Mouse (Mus musculus): ENCODE results near the gene Rdh16.
"Not testable (repeated sequence)": the region's sequence is repeated elsewhere in the genome, so short reads cannot be mapped to it uniquely, and the experiment has no call there.

Rdh16 gene

GRCm38 (mm10) chr10:127829121-127829520 is 28.2 kb downstream of the Rdh16 start:
- in situ Hi-C loops (cut with MboI, MseI), result no loop called here

DNA sequence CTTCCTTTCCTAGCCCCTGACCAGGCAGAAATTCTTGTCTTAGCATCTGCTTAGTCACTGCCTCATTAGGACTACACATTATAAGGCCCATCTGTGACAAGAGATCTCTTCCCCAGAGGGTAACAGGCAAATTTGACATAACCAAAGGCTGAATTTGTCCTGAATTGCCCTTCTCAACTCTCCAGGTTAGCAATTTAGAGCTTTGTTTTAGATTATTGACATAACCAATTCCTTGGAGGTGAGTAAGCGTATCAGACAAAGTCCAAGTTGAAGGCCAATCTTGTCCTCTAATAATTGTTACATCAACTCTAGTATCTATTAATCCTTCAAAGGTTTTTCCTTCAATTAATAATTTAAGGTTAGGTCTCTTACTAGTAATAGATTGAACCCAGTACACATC is 33.2 kb downstream of the Rdh16 start:
- in situ Hi-C loops (cut with MboI, MseI), result not testable (repeated sequence)

GRCm38 (mm10) chr10:127835292-127835691 is 34.3 kb downstream of the Rdh16 start:
- in situ Hi-C loops (cut with MboI, MseI), result loop anchor here (5.0 kb wide), 1 partner anchor 102 kb away; no protein-coding TSS in a partner anchor

DNA sequence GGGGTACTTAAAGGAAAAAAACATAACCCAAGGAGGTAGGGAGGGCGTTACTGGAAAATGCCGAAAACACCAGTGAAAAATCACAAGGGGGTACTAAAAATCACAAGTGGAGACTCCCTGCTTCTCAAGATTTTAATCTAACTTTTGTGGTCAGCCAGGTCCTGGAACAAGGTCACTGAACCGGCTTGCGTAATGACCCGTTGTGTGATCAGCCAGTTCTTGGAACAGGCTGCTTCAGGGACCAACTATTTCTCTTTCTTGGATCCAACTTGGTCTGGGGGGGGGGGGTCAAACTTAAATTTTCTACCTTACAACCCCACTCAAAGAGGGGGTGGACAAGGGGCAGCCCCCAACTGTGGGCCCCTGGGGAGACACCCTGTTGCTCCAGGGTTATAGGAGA is 36.8 kb downstream of the Rdh16 start:
- in situ Hi-C loops (cut with MboI, MseI), result loop anchor here (5.0 kb wide), 1 partner anchor 100 kb away; no protein-coding TSS in a partner anchor

DNA sequence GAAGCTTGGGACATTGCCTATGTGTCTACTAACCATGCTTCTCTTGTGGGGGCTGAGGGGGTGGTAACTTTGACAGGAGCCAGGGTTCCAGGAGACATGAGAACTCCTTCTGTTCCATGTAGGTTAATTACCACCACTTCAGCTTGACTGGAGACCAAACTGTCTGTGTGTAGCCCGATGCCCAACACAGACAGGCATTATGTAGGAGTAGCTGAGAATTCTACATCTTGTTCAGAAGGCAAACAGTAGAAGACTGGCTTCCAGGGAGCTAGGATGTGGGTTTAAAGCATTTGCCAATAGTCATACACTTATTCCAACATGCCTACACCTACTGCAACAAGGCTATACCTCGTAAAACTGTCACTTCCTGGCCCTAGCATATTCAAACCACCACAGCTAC is 37.6 kb downstream of the Rdh16 start:
- in situ Hi-C loops (cut with MboI, MseI), result loop anchor here (5.0 kb wide), 1 partner anchor 99 kb away; no protein-coding TSS in a partner anchor

DNA sequence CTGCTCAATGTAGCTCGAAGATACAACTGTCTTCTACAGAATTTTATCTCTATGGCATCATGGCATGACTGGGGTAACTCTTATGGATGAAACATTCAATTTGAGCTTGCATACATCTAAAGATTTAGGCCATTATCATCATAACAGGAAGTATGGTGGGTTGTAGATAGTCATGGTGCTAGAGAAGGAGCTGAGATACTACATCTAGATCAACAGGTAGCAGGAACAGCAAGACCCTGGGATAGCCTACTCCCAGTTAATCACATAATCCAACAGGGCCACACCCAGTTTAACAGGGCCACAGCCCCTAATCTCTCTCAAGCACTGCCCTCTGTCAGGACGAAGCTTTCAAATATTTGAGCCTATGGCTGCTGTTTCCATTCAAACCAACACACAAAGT is 39.8 kb downstream of the Rdh16 start:
- in situ Hi-C loops (cut with MboI, MseI), result no loop called here

GRCm38 (mm10) chr10:127845945-127846344 is 45.0 kb downstream of the Rdh16 start:
- in situ Hi-C loops (cut with MboI, MseI), result not testable (repeated sequence)

DNA sequence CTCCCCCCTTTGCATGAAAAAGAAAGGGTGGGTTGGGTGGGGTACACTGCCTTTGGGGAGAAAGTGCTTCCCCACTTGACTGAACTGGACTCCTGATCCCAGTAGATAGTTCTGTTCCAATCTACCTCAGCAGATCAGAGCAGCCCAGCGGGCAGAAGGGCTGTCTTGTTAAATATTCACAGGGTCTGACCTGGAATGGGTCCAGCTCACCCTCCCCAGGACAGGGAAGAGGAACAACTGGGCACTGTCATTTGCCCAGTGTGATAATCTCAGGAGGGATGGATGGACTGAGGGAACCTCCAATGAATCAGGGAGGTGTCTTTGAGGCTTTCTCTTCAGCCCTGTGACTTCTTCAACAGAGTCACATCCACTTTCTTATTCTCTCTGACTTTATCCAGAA is 47.1 kb downstream of the Rdh16 start:
- in situ Hi-C loops (cut with MboI, MseI), result no loop called here

DNA sequence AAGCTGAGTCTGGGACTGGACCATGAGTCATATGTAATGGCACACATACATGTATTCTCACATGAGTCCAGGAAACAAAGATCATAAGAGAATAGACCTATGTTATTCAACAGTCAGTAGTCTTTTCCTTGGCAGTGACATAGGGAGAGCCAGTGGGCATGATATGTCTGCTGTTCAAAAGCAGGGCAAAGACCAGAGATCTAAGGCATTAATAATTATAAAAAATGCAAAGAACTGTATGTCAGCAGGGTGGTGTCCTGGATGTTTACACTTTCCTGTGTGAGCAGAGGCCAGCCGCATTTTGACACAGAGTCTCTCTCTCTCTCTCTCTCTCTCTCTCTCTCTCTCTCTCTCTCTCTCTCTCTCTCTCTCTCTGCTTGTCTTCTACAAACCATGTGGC is 48.7 kb downstream of the Rdh16 start, which contains the start of gene Rdh19:
Rdh19 (plus strand) TSS at position 301 of the 400 bp plus-strand sequence.
- in situ Hi-C loops (cut with MboI, MseI), result no loop called here

DNA sequence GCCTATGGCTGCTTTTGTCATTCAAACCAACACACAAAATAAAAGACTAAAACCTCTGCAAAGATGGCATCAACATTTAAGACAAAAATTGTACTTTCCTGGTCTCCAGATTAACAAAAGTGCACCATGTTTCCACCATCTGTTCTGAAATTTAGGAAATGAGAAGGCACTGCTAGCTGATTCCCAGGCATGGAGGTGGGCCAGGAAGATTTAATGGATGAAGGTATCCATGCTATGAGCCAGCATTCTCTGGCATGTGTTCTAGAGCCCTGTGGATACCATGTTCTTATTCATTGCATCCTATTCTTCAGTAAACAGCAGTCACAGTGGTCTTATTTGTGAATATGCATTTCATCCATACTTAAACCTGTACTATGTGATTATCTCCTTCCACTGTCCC is 55.4 kb downstream of the Rdh16 start:
- in situ Hi-C loops (cut with MboI, MseI), result no loop called here

- in situ Hi-C loops (cut with MboI, MseI), result no loop called here
These were observed 64.0 kb downstream of the Rdh16 start for GRCm38 (mm10) chr10:127864931-127865330.

DNA sequence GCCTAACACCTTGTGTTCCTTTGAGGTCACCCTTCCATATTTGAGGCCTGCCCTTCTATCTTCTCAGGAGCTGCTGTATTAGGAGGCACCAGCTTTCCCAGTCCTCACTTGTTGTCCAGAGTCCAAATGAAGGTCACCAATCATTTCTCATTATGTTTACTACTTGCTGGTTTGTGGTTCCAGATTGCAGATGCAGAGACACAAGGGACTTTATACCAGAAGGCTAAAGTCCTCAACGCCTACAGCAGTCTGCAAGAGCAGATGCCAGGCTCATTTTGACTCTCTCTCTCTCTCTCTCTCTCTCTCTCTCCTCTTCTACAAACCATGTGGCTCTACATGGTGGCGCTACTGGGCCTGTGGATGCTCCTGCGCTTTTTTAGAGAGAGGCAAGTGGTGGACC is 65.3 kb downstream of the Rdh16 start, which contains the start of gene Rdh16f2:
Rdh16f2 (plus strand) TSS at position 243 of the 400 bp plus-strand sequence.
- in situ Hi-C loops (cut with MboI, MseI), result no loop called here

DNA sequence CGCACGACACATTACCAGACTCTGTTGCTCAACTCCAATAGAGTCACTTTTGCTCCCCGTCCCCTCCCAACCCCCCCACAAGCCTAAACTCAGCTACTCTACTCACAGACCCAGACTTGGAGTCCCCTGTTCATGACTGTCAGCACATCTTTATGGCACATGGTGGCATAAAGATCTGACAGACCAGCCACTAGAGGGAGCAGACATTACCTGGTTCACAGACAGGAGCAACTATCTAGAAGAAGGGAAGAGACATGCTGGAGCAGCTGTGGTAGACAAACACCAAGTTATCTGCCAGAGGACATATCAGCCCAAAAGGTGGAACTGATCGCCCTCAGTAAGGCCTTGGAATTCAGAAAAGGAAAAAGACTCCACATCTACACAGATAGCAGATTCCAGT is 71.5 kb downstream of the Rdh16 start:
- in situ Hi-C loops (cut with MboI, MseI), result no loop called here

- in situ Hi-C loops (cut with MboI, MseI), result no loop called here
These were observed 76.7 kb downstream of the Rdh16 start for GRCm38 (mm10) chr10:127877681-127878080.

- in situ Hi-C loops (cut with MboI, MseI), result no loop called here
These were observed 77.5 kb downstream of the Rdh16 start for GRCm38 (mm10) chr10:127878262-127879057.

DNA sequence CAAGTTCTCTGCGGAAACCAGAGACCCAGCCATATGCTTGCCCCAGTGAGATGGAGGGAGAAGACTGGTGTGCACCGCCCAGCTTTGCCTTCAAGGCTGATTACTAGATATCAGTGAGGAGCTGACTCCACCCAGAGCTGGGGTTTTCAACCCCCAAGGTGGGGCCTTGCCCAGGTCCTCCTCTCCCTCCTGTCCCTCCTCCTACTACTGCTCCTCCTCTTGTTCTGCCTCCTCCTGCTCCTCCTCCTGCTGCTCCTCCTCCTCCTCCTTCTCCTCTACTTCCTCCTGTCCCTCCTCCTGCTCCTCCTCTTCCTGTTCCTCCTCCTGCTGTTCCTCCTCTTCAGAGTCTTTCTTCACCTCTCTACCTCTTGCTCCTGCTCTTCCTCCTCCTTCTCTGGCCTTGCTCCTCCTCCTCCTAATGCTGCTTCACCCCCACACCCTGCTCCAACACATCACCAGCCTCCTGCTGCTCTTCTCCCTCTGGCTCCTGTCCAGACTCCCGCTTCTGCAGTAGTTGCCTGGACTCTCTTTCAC is 78.3 kb downstream of the Rdh16 start:
- in situ Hi-C loops (cut with MboI, MseI), result no loop called here

DNA sequence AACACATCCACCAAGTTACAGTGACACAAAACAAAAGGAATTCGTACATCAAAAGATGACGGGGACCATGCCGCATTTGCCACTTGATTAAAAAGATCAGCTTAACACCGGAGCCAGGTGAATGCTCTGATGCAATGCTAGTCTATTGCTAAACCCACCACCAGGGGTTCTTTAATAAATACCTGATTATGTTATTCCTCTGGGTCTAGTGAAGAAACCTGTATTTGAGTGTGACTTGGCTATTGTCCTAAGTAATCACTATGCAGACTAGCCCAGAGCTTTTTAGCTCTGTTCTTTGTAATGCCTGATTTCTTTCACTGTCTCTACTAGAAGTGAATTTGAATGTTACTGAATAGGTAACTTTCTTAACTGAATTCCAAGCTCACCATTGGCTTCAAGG is 80.1 kb downstream of the Rdh16 start:
- in situ Hi-C loops (cut with MboI, MseI), result no loop called here

DNA sequence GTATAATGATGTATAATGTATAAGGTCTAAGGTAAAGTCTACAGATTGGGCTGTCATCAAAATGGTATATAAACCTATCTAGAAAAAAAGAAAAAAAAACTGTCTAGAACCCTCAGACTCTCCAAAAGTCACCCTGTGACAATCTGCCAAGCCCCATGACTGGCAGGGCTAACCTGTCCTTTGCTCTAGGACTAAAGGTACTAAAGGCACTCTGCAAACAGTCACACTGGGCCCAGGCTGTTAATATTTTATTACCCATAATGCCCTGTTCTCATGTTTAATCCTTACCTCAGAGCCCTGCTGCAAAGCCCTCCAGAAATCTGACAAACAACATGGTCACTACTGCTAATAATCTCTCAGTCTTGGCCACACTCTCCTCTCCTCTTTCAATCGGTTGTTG is 85.6 kb downstream of the Rdh16 start:
- in situ Hi-C loops (cut with MboI, MseI), result no loop called here

DNA sequence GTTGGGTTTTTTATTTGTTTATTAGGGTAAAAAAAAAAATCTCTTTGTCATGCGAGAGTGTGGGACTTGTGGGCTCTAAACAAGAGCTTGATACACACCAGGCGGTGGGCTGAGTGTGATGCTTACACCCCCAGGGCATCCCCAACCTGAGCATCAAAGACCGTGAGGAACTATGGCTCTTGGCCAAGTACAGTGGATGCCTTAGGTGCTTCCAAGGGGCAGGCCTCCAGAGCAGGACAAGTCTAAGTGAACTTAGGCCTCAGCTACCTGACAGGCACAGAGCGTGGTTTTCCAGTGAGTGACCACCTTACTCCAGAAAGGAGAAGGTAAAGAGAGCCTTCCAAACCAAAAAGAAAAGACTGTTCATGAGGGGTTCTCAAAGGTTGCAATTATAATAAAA is 86.0 kb downstream of the Rdh16 start:
- in situ Hi-C loops (cut with MboI, MseI), result no loop called here

GRCm38 (mm10) chr10:127888605-127889004 is 87.7 kb downstream of the Rdh16 start, which contains the start of gene Rdh7:
Gene Rdh7, minus strand, starts transcription at chr10:127888817.
- in situ Hi-C loops (cut with MboI, MseI), result no loop called here

DNA sequence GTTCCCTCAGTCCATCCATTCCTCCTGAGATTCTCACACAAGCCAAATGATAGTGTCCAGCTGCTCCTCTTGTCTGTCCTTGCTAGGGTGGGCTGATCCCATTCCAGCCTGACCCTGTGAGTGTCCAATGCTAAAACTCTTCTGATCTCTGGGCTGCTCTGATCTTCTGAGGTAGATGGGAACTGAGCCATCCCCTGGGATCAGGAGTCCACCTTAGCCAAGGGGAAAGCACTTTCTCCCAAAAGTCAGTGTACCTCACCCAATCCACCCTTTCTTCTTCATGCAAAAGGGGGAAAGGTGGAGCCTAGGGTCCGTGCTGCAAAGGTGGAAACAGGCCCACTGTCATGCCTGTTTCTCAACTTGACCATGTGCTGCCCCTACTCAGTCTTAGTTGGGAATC is 90.5 kb downstream of the Rdh16 start:
- in situ Hi-C loops (cut with MboI, MseI), result no loop called here

- in situ Hi-C loops (cut with MboI, MseI), result not testable (repeated sequence)
These were observed 92.4 kb downstream of the Rdh16 start for GRCm38 (mm10) chr10:127893163-127894022.

Measured in T-helper 2 cell (primary cell).